Mouse (Mus musculus) MEL (cell line): Measurements from ENCODE around the gene Serinc3. TPM values are rescaled to one million over a fixed set of nuclear protein-coding genes. Genes with fewer than 3 reads are reported as not detected.

Source experiments
- DNase-seq: peaks from one replicate; pipeline ENCODE4 v3.0.0; 2011; ENCODE audit warnings: low read depth, low spot score
- H3K27ac ChIP-seq: 2 replicates; pipeline ENCODE4 v1.5.1; 2012; ENCODE audit warnings: low read depth, mild to moderate bottlenecking, control low read depth, low read length, moderate library complexity; ENCODE audit not compliant: control insufficient read depth
- H3K27me3 ChIP-seq, 2 experiments: fragments of 150-350 bp in 1 of 2; sonication (generic) in 1 of 2; 2 replicates each; pipeline ENCODE4 v1.6.1; 2012; ENCODE audit warnings: low read length in 2 of 2, mild to moderate bottlenecking in 2 of 2, improper control_type of control experiment in 1 of 2, moderate library complexity in 1 of 2; ENCODE audit not compliant: insufficient read depth in 2 of 2, control insufficient read depth in 1 of 2
- H3K36me3 ChIP-seq, 2 experiments: 2 replicates each; pipeline ENCODE4 v1.6.1; 2012 to 2014; ENCODE audit warnings: low read length in 2 of 2, improper control_type of control experiment in 1 of 2, inconsistent platforms in 1 of 2, mild to moderate bottlenecking in 1 of 2; ENCODE audit not compliant: insufficient read depth in 2 of 2, control insufficient read depth in 1 of 2
- H3K4me1 ChIP-seq, 2 experiments: fragments of 150-350 bp in 1 of 2; sonication (generic) in 1 of 2; 2 replicates each; pipeline ENCODE4 v1.6.1; 2012; ENCODE audit warnings: low read length in 2 of 2, improper control_type of control experiment in 1 of 2, mild to moderate bottlenecking in 1 of 2; ENCODE audit not compliant: insufficient read depth in 2 of 2, control insufficient read depth in 1 of 2
- H3K4me3 ChIP-seq, 2 experiments: fragments of 150-350 bp in 1 of 2; sonication (generic) in 1 of 2; 2 replicates each; pipeline ENCODE4 v1.5.1; 2012; ENCODE audit warnings: low read depth in 2 of 2, low read length in 2 of 2, mild to moderate bottlenecking in 2 of 2, moderate library complexity in 2 of 2, control low read depth in 1 of 2, improper control_type of control experiment in 1 of 2; ENCODE audit not compliant: control insufficient read depth in 1 of 2, insufficient read depth in 1 of 2
- H3K79me2 ChIP-seq: 2 replicates; pipeline ENCODE4 v1.6.1; 2012; ENCODE audit warnings: mild to moderate bottlenecking, low read length, moderate library complexity; ENCODE audit not compliant: control insufficient read depth, poor library complexity, insufficient read depth
- H3K9ac ChIP-seq: 2 replicates; pipeline ENCODE4 v1.6.1; 2012; ENCODE audit warnings: low read depth, mild to moderate bottlenecking, control low read depth, low read length, moderate library complexity; ENCODE audit not compliant: control insufficient read depth, poor library complexity, severe bottlenecking
- H3K9me3 ChIP-seq: fragments of 150-350 bp; sonication (generic); replicated peaks from 2 replicates; pipeline ENCODE4 v1.6.1; 2012; ENCODE audit warnings: mild to moderate bottlenecking, low read length, improper control_type of control experiment, moderate library complexity; ENCODE audit not compliant: insufficient read depth
- CHD1 ChIP-seq: IDR thresholded peaks from 2 replicates; pipeline ENCODE4 v1.6.1; 2012; ENCODE audit warnings: low read depth, mild to moderate bottlenecking, inconsistent platforms, low read length, improper control_type of control experiment
- CTCF ChIP-seq, 3 experiments: IDR thresholded peaks in 2 of 3; conservative IDR thresholded peaks in 1 of 3; 2 replicates each; pipeline ENCODE4 v1.5.1; 2011 to 2012; ENCODE audit warnings: low read length in 3 of 3, low read depth in 2 of 3, mild to moderate bottlenecking in 2 of 3, improper control_type of control experiment in 1 of 3, inconsistent platforms in 1 of 3, mixed read lengths in 1 of 3, moderate library complexity in 1 of 3; ENCODE audit not compliant: control insufficient read depth in 1 of 3, insufficient read depth in 1 of 3, poor library complexity in 1 of 3, severe bottlenecking in 1 of 3
- EP300 ChIP-seq, 2 experiments: IDR thresholded peaks; 2 replicates each; pipeline ENCODE4 v1.6.1; 2011; ENCODE audit warnings: improper control_type of control experiment in 2 of 2, low read length in 2 of 2, low read depth in 1 of 2, mild to moderate bottlenecking in 1 of 2
- ETS1 ChIP-seq: IDR thresholded peaks from 2 replicates; pipeline ENCODE4 v1.6.1; 2012; ENCODE audit warnings: low read depth, mild to moderate bottlenecking, inconsistent platforms, low read length, improper control_type of control experiment, moderate library complexity
- GATA1 ChIP-seq: IDR thresholded peaks from 2 replicates; pipeline ENCODE4 v1.6.1; 2011; ENCODE audit warnings: low read depth, low read length, improper control_type of control experiment
- KAT2A ChIP-seq: conservative IDR thresholded peaks from 2 replicates; pipeline ENCODE4 v1.6.1; 2012; ENCODE audit warnings: low read depth, low read length, improper control_type of control experiment, inconsistent platforms
- MAX ChIP-seq: IDR thresholded peaks from 2 replicates; pipeline ENCODE4 v1.6.1; 2011; ENCODE audit warnings: low read length, improper control_type of control experiment
- POLR2A ChIP-seq, 2 experiments: IDR thresholded peaks; 2 replicates each; pipeline ENCODE4 v1.6.1; 2011 to 2012; ENCODE audit warnings: low read length in 2 of 2, mild to moderate bottlenecking in 2 of 2, control low read depth in 1 of 2, improper control_type of control experiment in 1 of 2, low read depth in 1 of 2, moderate library complexity in 1 of 2; ENCODE audit not compliant: control insufficient read depth in 1 of 2, insufficient read depth in 1 of 2, poor library complexity in 1 of 2
- POLR2AphosphoS5 ChIP-seq: IDR thresholded peaks from 2 replicates; pipeline ENCODE4 v1.6.1; 2012; ENCODE audit warnings: low read depth, borderline replicate concordance, mild to moderate bottlenecking, inconsistent platforms, low read length, moderate library complexity, mixed read lengths
- RAD21 ChIP-seq: IDR thresholded peaks from 2 replicates; pipeline ENCODE4 v1.6.1; 2011; ENCODE audit warnings: mild to moderate bottlenecking, low read depth, low read length, improper control_type of control experiment
- SIN3A ChIP-seq: IDR thresholded peaks from 2 replicates; pipeline ENCODE4 v1.6.1; 2012; ENCODE audit warnings: low read length, improper control_type of control experiment, inconsistent platforms
- SMC3 ChIP-seq: IDR thresholded peaks from 2 replicates; pipeline ENCODE4 v1.6.1; 2011; ENCODE audit warnings: low read depth, low read length, improper control_type of control experiment
- TBP ChIP-seq: IDR thresholded peaks from 2 replicates; pipeline ENCODE4 v1.8.0; 2011; ENCODE audit warnings: low read depth, low read length, improper control_type of control experiment
- TCF12 ChIP-seq: IDR thresholded peaks from 2 replicates; pipeline ENCODE4 v1.6.1; 2014; ENCODE audit warnings: low read depth, mild to moderate bottlenecking, inconsistent platforms, low read length, improper control_type of control experiment, moderate library complexity
- UBTF ChIP-seq: IDR thresholded peaks from 2 replicates; pipeline ENCODE4 v1.6.1; 2012; ENCODE audit warnings: low read depth, mild to moderate bottlenecking, inconsistent platforms, low read length, improper control_type of control experiment, moderate library complexity, borderline replicate concordance; ENCODE audit not compliant: insufficient read depth
- USF2 ChIP-seq, 2 experiments: IDR thresholded peaks; 2 replicates each; pipeline ENCODE4 v1.6.1; 2011 to 2012; ENCODE audit warnings: improper control_type of control experiment in 2 of 2, low read length in 2 of 2, borderline replicate concordance in 1 of 2, inconsistent platforms in 1 of 2, low read depth in 1 of 2, mild to moderate bottlenecking in 1 of 2; ENCODE audit not compliant: insufficient read depth in 1 of 2
- polyA plus RNA-seq, 2 experiments: library from polyadenylated mRNA; stranded (reverse) in 1 of 2; unstranded in 1 of 2; fragments of >175 nt in 1 of 2; fragments of >200 nt in 1 of 2; gene quantifications; 2 replicates each; pipeline versions ENCODE4 v1.2.1 to v1.2.4; 2012; ENCODE audit warnings: low replicate concordance in 2 of 2, low read depth in 1 of 2; ENCODE audit not compliant: insufficient read length in 2 of 2, insufficient read depth in 1 of 2, missing spikeins in 1 of 2
- total RNA-seq: library from RNA; depleted of rRNA; stranded (reverse); fragments of 300-350 nt; gene quantifications from 2 replicates; pipeline ENCODE4 v1.2.3, GENCODE M21; 2012

Serinc3 gene
- total and polyA plus RNA-seq, 3 experiments = 348 to 650 (median 637) TPM

GRCm38 (mm10) chr2:163646461-163647080 lies 1.6 kb upstream of the Serinc3 start (continued):
- TF ChIP-seq POLR2A (IDR thresholded peaks at IDR 0.05; ENCODE audit: control insufficient read depth in 1 of 2, insufficient read depth in 1 of 2, low read depth in 1 of 2, low read length in 2 of 2, poor library complexity in 1 of 2) = no peak
- no peak for TF ChIP-seq KAT2A
- TF ChIP-seq RAD21 = no peak

GRCm38 (mm10) chr2:163645700-163646460 lies 949 bp upstream of the Serinc3 start:
- peaks cover 38% of the 10 kb centered on the region for H3K79me2 ChIP-seq
- peaks cover 2 to 20% of the 10 kb centered on the region in 2 experiments for H3K36me3 ChIP-seq
- peak overlapping the region; percentile 67 to 77 for H3K4me3 ChIP-seq
- TF ChIP-seq GATA1 (peak; percentile 57), CHD1 (no peak; the same call in 1 of the 2 replicates), TBP (peak; percentile 67; the same call in 1 of the 2 replicates), EP300 (IDR thresholded peaks at IDR 0.05; ENCODE audit: low read depth in 1 of 2, low read length in 2 of 2) (peak; percentile 53 to 58; a peak in 3 of 4 replicates), TCF12 (no peak; the same call in 1 of the 2 replicates), ETS1 (peak; percentile 36), SIN3A (peak; percentile 42; the same call in 1 of the 2 replicates), USF2 (IDR thresholded peaks at IDR 0.05; ENCODE audit: borderline replicate concordance in 1 of 2, insufficient read depth in 1 of 2, low read depth in 1 of 2, low read length in 2 of 2) (no peak)
- H3K9me3 ChIP-seq = no peaks in the 10 kb centered on the region
- peak overlapping the region; percentile 89 for H3K9ac ChIP-seq
- peak overlapping the region; percentile 99 for H3K27ac ChIP-seq
- peak; percentile 69 for DNase-seq
- H3K27me3 ChIP-seq = no peaks in the 10 kb centered on the region
- H3K4me1 ChIP-seq = peaks cover 5 to 21% of the 10 kb centered on the region in 2 experiments; a peak in 3 of 4 replicates

- Histone ChIP-seq H3K4me3 (peak overlapping the region; percentile 78 to 86), H3K9ac (peak overlapping the region; percentile 94), H3K36me3 (peaks cover 17 to 38% of the 10 kb centered on the region in 2 experiments), H3K27ac (peak overlapping the region; percentile 100), H3K9me3 (no peaks in the 10 kb centered on the region), H3K4me1 (peaks cover 9 to 26% of the 10 kb centered on the region in 2 experiments; a peak in 3 of 4 replicates), H3K79me2 (peaks cover 54% of the 10 kb centered on the region), H3K27me3 (no peaks in the 10 kb centered on the region)
- peak; percentile 66 for DNase-seq
- TF ChIP-seq POLR2AphosphoS5 = no peak; the same call in 1 of the 2 replicates
- TF ChIP-seq SMC3 = 0 out of 2 replicates have a peak, but pooled peaks have one; percentile 2
- TF ChIP-seq MAX = no peak
- TF ChIP-seq EP300 (IDR thresholded peaks at IDR 0.05; ENCODE audit: low read depth in 1 of 2, low read length in 2 of 2) = 0 out of 4 replicates have a peak, but pooled peaks of 1 of the 2 experiments have one; percentile 3
- peak in 1 of 3 experiments; percentile 2; a peak in 1 of 6 replicates for TF ChIP-seq CTCF (IDR thresholded peaks at IDR 0.05 in 2 of 3, conservative IDR thresholded peaks at IDR 0.05 in 1 of 3; ENCODE audit: control insufficient read depth in 1 of 3, insufficient read depth in 1 of 3, low read depth in 2 of 3, low read length in 3 of 3, poor library complexity in 1 of 3, severe bottlenecking in 1 of 3)
- TF ChIP-seq POLR2A (IDR thresholded peaks at IDR 0.05; ENCODE audit: control insufficient read depth in 1 of 2, insufficient read depth in 1 of 2, low read depth in 1 of 2, low read length in 2 of 2, poor library complexity in 1 of 2) = no peak; a peak in 1 of 4 replicates
- peak; percentile 98 for TF ChIP-seq CHD1
- TF ChIP-seq UBTF = no peak
Measured at GRCm38 (mm10) chr2:163644047-163644446, 884 bp downstream of the Serinc3 start.
